Mouse (Mus musculus) MEL (cell line): ENCODE results near the gene Arfrp1. TPM values are rescaled to one million over a fixed set of nuclear protein-coding genes. Genes with fewer than 3 reads are reported as not detected.

Experiments
- DNase-seq: peaks from one replicate; pipeline ENCODE4 v3.0.0; 2011; ENCODE audit warnings: low read depth, low spot score
- H3K27ac ChIP-seq: 2 replicates; pipeline ENCODE4 v1.5.1; 2012; ENCODE audit warnings: low read depth, mild to moderate bottlenecking, control low read depth, low read length, moderate library complexity; ENCODE audit not compliant: control insufficient read depth
- H3K27me3 ChIP-seq, 2 experiments: fragments of 150-350 bp in 1 of 2; sonication (generic) in 1 of 2; 2 replicates each; pipeline ENCODE4 v1.6.1; 2012; ENCODE audit warnings: low read length in 2 of 2, mild to moderate bottlenecking in 2 of 2, improper control_type of control experiment in 1 of 2, moderate library complexity in 1 of 2; ENCODE audit not compliant: insufficient read depth in 2 of 2, control insufficient read depth in 1 of 2
- H3K36me3 ChIP-seq, 2 experiments: 2 replicates each; pipeline ENCODE4 v1.6.1; 2012 to 2014; ENCODE audit warnings: low read length in 2 of 2, improper control_type of control experiment in 1 of 2, inconsistent platforms in 1 of 2, mild to moderate bottlenecking in 1 of 2; ENCODE audit not compliant: insufficient read depth in 2 of 2, control insufficient read depth in 1 of 2
- H3K4me1 ChIP-seq, 2 experiments: fragments of 150-350 bp in 1 of 2; sonication (generic) in 1 of 2; 2 replicates each; pipeline ENCODE4 v1.6.1; 2012; ENCODE audit warnings: low read length in 2 of 2, improper control_type of control experiment in 1 of 2, mild to moderate bottlenecking in 1 of 2; ENCODE audit not compliant: insufficient read depth in 2 of 2, control insufficient read depth in 1 of 2
- H3K4me3 ChIP-seq, 2 experiments: fragments of 150-350 bp in 1 of 2; sonication (generic) in 1 of 2; 2 replicates each; pipeline ENCODE4 v1.5.1; 2012; ENCODE audit warnings: low read depth in 2 of 2, low read length in 2 of 2, mild to moderate bottlenecking in 2 of 2, moderate library complexity in 2 of 2, control low read depth in 1 of 2, improper control_type of control experiment in 1 of 2; ENCODE audit not compliant: control insufficient read depth in 1 of 2, insufficient read depth in 1 of 2
- H3K79me2 ChIP-seq: 2 replicates; pipeline ENCODE4 v1.6.1; 2012; ENCODE audit warnings: mild to moderate bottlenecking, low read length, moderate library complexity; ENCODE audit not compliant: control insufficient read depth, poor library complexity, insufficient read depth
- H3K9ac ChIP-seq: 2 replicates; pipeline ENCODE4 v1.6.1; 2012; ENCODE audit warnings: low read depth, mild to moderate bottlenecking, control low read depth, low read length, moderate library complexity; ENCODE audit not compliant: control insufficient read depth, poor library complexity, severe bottlenecking
- H3K9me3 ChIP-seq: fragments of 150-350 bp; sonication (generic); replicated peaks from 2 replicates; pipeline ENCODE4 v1.6.1; 2012; ENCODE audit warnings: mild to moderate bottlenecking, low read length, improper control_type of control experiment, moderate library complexity; ENCODE audit not compliant: insufficient read depth
- BHLHE40 ChIP-seq: IDR thresholded peaks from 2 replicates; pipeline ENCODE4 v1.6.1; 2012; ENCODE audit warnings: low read depth, mild to moderate bottlenecking, inconsistent platforms, low read length, improper control_type of control experiment, borderline replicate concordance
- CTCF ChIP-seq, 3 experiments: IDR thresholded peaks in 2 of 3; conservative IDR thresholded peaks in 1 of 3; 2 replicates each; pipeline ENCODE4 v1.5.1; 2011 to 2012; ENCODE audit warnings: low read length in 3 of 3, low read depth in 2 of 3, mild to moderate bottlenecking in 2 of 3, improper control_type of control experiment in 1 of 3, inconsistent platforms in 1 of 3, mixed read lengths in 1 of 3, moderate library complexity in 1 of 3; ENCODE audit not compliant: control insufficient read depth in 1 of 3, insufficient read depth in 1 of 3, poor library complexity in 1 of 3, severe bottlenecking in 1 of 3
- E2F4 ChIP-seq: IDR thresholded peaks from 2 replicates; pipeline ENCODE4 v1.6.1; 2011; ENCODE audit warnings: low read depth, low read length, improper control_type of control experiment, borderline replicate concordance
- ELF1 ChIP-seq: IDR thresholded peaks from 2 replicates; pipeline ENCODE4 v1.6.1; 2014; ENCODE audit warnings: low read depth, mild to moderate bottlenecking, inconsistent platforms, low read length, improper control_type of control experiment, moderate library complexity
- ETS1 ChIP-seq: IDR thresholded peaks from 2 replicates; pipeline ENCODE4 v1.6.1; 2012; ENCODE audit warnings: low read depth, mild to moderate bottlenecking, inconsistent platforms, low read length, improper control_type of control experiment, moderate library complexity
- GABPA ChIP-seq: IDR thresholded peaks from 2 replicates; pipeline ENCODE4 v1.6.1; 2012; ENCODE audit warnings: low read depth, mild to moderate bottlenecking, inconsistent platforms, low read length, improper control_type of control experiment, moderate library complexity
- HCFC1 ChIP-seq: IDR thresholded peaks from 2 replicates; pipeline ENCODE4 v1.6.1; 2012; ENCODE audit warnings: low read depth, mild to moderate bottlenecking, inconsistent platforms, low read length, improper control_type of control experiment, moderate library complexity
- KAT2A ChIP-seq: conservative IDR thresholded peaks from 2 replicates; pipeline ENCODE4 v1.6.1; 2012; ENCODE audit warnings: low read depth, low read length, improper control_type of control experiment, inconsistent platforms
- MAX ChIP-seq: IDR thresholded peaks from 2 replicates; pipeline ENCODE4 v1.6.1; 2011; ENCODE audit warnings: low read length, improper control_type of control experiment
- MAZ ChIP-seq: IDR thresholded peaks from 2 replicates; pipeline ENCODE4 v1.6.1; 2012; ENCODE audit warnings: low read depth, mild to moderate bottlenecking, inconsistent platforms, low read length, improper control_type of control experiment
- MEF2A ChIP-seq: IDR thresholded peaks from 2 replicates; pipeline ENCODE4 v1.6.1; 2014; ENCODE audit warnings: low read depth, mild to moderate bottlenecking, inconsistent platforms, low read length, improper control_type of control experiment; ENCODE audit not compliant: poor library complexity, insufficient replicate concordance, severe bottlenecking; ENCODE audit errors: extremely low read depth
- NELFE ChIP-seq: IDR thresholded peaks from 2 replicates; pipeline ENCODE4 v1.6.1; 2011; ENCODE audit warnings: low read depth, low read length, improper control_type of control experiment
- NRF1 ChIP-seq: IDR thresholded peaks from 2 replicates; pipeline ENCODE4 v1.6.1; 2014; ENCODE audit warnings: low read depth, mild to moderate bottlenecking, inconsistent platforms, low read length, improper control_type of control experiment, moderate library complexity; ENCODE audit not compliant: poor library complexity, insufficient read depth, severe bottlenecking
- POLR2A ChIP-seq, 2 experiments: IDR thresholded peaks; 2 replicates each; pipeline ENCODE4 v1.6.1; 2011 to 2012; ENCODE audit warnings: low read length in 2 of 2, mild to moderate bottlenecking in 2 of 2, control low read depth in 1 of 2, improper control_type of control experiment in 1 of 2, low read depth in 1 of 2, moderate library complexity in 1 of 2; ENCODE audit not compliant: control insufficient read depth in 1 of 2, insufficient read depth in 1 of 2, poor library complexity in 1 of 2
- RAD21 ChIP-seq: IDR thresholded peaks from 2 replicates; pipeline ENCODE4 v1.6.1; 2011; ENCODE audit warnings: mild to moderate bottlenecking, low read depth, low read length, improper control_type of control experiment
- SIN3A ChIP-seq: IDR thresholded peaks from 2 replicates; pipeline ENCODE4 v1.6.1; 2012; ENCODE audit warnings: low read length, improper control_type of control experiment, inconsistent platforms
- TAL1 ChIP-seq: IDR thresholded peaks from 2 replicates; pipeline ENCODE4 v1.6.1; 2012; ENCODE audit warnings: mild to moderate bottlenecking, inconsistent platforms, low read length, moderate library complexity, mixed read lengths
- TCF12 ChIP-seq: IDR thresholded peaks from 2 replicates; pipeline ENCODE4 v1.6.1; 2014; ENCODE audit warnings: low read depth, mild to moderate bottlenecking, inconsistent platforms, low read length, improper control_type of control experiment, moderate library complexity
- USF2 ChIP-seq, 2 experiments: IDR thresholded peaks; 2 replicates each; pipeline ENCODE4 v1.6.1; 2011 to 2012; ENCODE audit warnings: improper control_type of control experiment in 2 of 2, low read length in 2 of 2, borderline replicate concordance in 1 of 2, inconsistent platforms in 1 of 2, low read depth in 1 of 2, mild to moderate bottlenecking in 1 of 2; ENCODE audit not compliant: insufficient read depth in 1 of 2
- ZC3H11A ChIP-seq: IDR thresholded peaks from 2 replicates; pipeline ENCODE4 v1.6.1; 2012; ENCODE audit warnings: low read depth, mild to moderate bottlenecking, inconsistent platforms, low read length, improper control_type of control experiment
- ZKSCAN1 ChIP-seq: IDR thresholded peaks from 2 replicates; pipeline ENCODE4 v1.6.1; 2012; ENCODE audit warnings: low read depth, mild to moderate bottlenecking, inconsistent platforms, low read length, improper control_type of control experiment, moderate library complexity
- ZMIZ1 ChIP-seq: IDR thresholded peaks from 2 replicates; pipeline ENCODE4 v1.6.1; 2012; ENCODE audit warnings: low read depth, mild to moderate bottlenecking, inconsistent platforms, low read length, improper control_type of control experiment, moderate library complexity
- ZNF384 ChIP-seq: IDR thresholded peaks from 2 replicates; pipeline ENCODE4 v1.6.1; 2012; ENCODE audit warnings: low read depth, mild to moderate bottlenecking, inconsistent platforms, low read length, improper control_type of control experiment
- polyA plus RNA-seq, 2 experiments: library from polyadenylated mRNA; stranded (reverse) in 1 of 2; unstranded in 1 of 2; fragments of >175 nt in 1 of 2; fragments of >200 nt in 1 of 2; gene quantifications; 2 replicates each; pipeline versions ENCODE4 v1.2.1 to v1.2.4; 2012; ENCODE audit warnings: low replicate concordance in 2 of 2, low read depth in 1 of 2; ENCODE audit not compliant: insufficient read length in 2 of 2, insufficient read depth in 1 of 2, missing spikeins in 1 of 2
- total RNA-seq: library from RNA; depleted of rRNA; stranded (reverse); fragments of 300-350 nt; gene quantifications from 2 replicates; pipeline ENCODE4 v1.2.3, GENCODE M21; 2012

Gene Arfrp1
- total and polyA plus RNA-seq, 3 experiments = 36.8 to 68.8 TPM; not detected in 1

DNA sequence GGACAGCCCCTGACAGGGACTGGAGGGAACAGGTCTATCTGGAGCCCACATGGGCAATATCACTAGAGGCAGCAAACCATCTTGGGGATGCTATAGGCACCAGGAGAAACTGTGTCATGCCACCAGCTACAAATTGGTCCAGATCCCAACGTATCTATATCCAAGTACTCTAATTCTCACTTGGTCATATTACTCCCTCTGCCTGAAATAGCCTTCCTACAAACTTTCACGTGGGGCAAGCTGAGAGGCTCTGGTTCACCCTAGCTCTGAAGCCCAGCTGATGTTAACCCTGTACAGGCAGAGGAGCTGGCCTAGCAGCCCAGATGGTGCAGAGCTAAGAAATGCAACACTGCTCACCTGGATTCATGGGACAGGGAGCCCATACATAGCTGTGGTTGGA, 26.3 kb upstream of the Arfrp1 start:
- no peak for DNase-seq
- H3K36me3 ChIP-seq = no peaks in the 10 kb centered on the region
- H3K27me3 ChIP-seq = no peaks in the 10 kb centered on the region
- no peaks in the 10 kb centered on the region for H3K9me3 ChIP-seq
- no peak overlapping the region for H3K4me3 ChIP-seq
- H3K9ac ChIP-seq = no peak overlapping the region
- no peak overlapping the region for H3K27ac ChIP-seq
- no peaks in the 10 kb centered on the region for H3K4me1 ChIP-seq
- no peaks in the 10 kb centered on the region for H3K79me2 ChIP-seq
- TF ChIP-seq NRF1 (no peak), RAD21 (no peak), E2F4 (no peak), ETS1 (no peak), BHLHE40 (no peak), ZNF384 (no peak), MAZ (no peak), KAT2A (no peak), ZKSCAN1 (no peak), MAX (no peak), TAL1 (no peak), NELFE (no peak), USF2 (IDR thresholded peaks at IDR 0.05; ENCODE audit: borderline replicate concordance in 1 of 2, insufficient read depth in 1 of 2, low read depth in 1 of 2, low read length in 2 of 2) (no peak), MEF2A (no peak), TCF12 (no peak), POLR2A (IDR thresholded peaks at IDR 0.05; ENCODE audit: control insufficient read depth in 1 of 2, insufficient read depth in 1 of 2, low read depth in 1 of 2, low read length in 2 of 2, poor library complexity in 1 of 2) (no peak), CTCF (IDR thresholded peaks at IDR 0.05 in 2 of 3, conservative IDR thresholded peaks at IDR 0.05 in 1 of 3; ENCODE audit: control insufficient read depth in 1 of 3, insufficient read depth in 1 of 3, low read depth in 2 of 3, low read length in 3 of 3, poor library complexity in 1 of 3, severe bottlenecking in 1 of 3) (no peak), ELF1 (no peak)

- Histone ChIP-seq H3K27me3 (no peaks in the 10 kb centered on the region), H3K79me2 (no peaks in the 10 kb centered on the region), H3K27ac (no peak overlapping the region), H3K9ac (no peak overlapping the region), H3K36me3 (no peaks in the 10 kb centered on the region), H3K4me3 (no peak overlapping the region), H3K4me1 (no peaks in the 10 kb centered on the region), H3K9me3 (no peaks in the 10 kb centered on the region)
- DNase-seq = no peak
- TF ChIP-seq HCFC1 (no peak), ZC3H11A (no peak), SIN3A (no peak), MAZ (no peak), GABPA (no peak), ETS1 (no peak), ZMIZ1 (no peak), E2F4 (no peak), MEF2A (no peak)
These were observed 25.8 kb upstream of the Arfrp1 start for GRCm38 (mm10) chr2:181391022-181391421.
